Mouse (Mus musculus): ENCODE measurements around the gene Ucp3. TPM values are rescaled to one million over a fixed set of nuclear protein-coding genes. Genes with fewer than 3 reads are reported as not detected.

Gene Ucp3
- 100 to 1,000 TPM; 141 to 174 TPM for total RNA-seq (2021)
- long read RNA-seq, experiment 1, transcript Ucp3-201 (7 exons, 2,448 nt), result major isoform, 89 of 132 reads
- long read RNA-seq, experiment 1, transcript Ucp3-204 (6 exons, 1,615 nt), result minor isoform, 5 of 132 reads
- long read RNA-seq, experiment 1, partial matches to known transcripts, result 12 of 132 reads
- long read RNA-seq, experiment 1, other reads (novel, unspliced or antisense), result 24 of 132 reads
- long read RNA-seq, experiment 2, transcript Ucp3-201 (7 exons, 2,448 nt), result major isoform, 92 of 113 reads
- long read RNA-seq, experiment 2, partial matches to known transcripts, result 4 of 113 reads
- long read RNA-seq, experiment 2, other reads (novel, unspliced or antisense), result 16 of 113 reads

DNA sequence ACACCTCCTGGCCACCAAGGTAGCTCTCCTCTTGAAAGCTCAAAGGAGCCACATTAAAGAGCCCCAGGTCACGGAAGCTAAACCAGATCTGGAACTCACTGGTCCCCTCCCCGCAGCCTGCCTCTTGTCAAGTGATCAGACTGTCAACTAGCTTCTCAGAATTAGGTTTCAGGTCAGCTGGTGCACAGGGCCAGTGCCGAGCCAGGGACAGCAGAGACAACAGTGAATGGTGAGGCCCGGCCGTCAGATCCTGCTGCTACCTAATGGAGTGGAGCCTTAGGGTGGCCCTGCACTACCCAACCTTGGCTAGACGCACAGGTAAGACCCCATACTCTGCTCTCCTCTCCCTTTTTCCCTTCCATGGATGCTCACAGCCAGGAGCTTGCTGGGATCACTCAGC is at the start of gene Ucp3:
Ucp3 (plus strand) TSS at position 214 of the 400 bp plus-strand sequence.
- TF ChIP-seq CTCF (IDR thresholded peaks at IDR 0.05), result no peak
- Histone ChIP-seq H3K4me3 (peak within 1 kb of the TSS; percentile 79), H3K27ac (peak within 1 kb of the TSS; percentile 97)
- intact Hi-C loops (cut with DNase I), result no loop called here
- peak; percentile 84 for DNase-seq

DNA sequence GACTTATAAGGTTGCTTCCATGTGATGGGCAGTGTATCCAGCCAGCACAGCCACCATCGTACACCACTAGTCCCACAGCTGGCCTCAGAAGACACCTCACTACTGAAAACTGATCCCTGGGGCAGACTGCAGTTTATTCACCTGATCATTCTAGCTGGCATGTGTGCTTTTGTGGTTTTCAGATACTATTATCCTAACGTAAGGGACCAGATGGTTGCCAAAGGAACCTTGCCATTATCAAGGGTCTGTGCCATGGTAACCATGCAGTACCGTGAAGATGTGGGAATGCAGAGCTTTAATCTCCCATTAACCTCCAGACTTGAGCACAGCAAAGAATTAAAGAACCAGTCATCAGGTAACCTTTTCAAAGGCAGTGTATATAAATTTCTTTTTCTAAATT is 47.0 kb upstream of the Ucp3 start:
- DNase-seq, result no peak
- intact Hi-C loops (cut with DNase I), result no loop called here
- no peak overlapping the region for H3K4me3 ChIP-seq
- H3K27ac ChIP-seq, result no peak overlapping the region
- no peak for TF ChIP-seq CTCF (IDR thresholded peaks at IDR 0.05)

DNA sequence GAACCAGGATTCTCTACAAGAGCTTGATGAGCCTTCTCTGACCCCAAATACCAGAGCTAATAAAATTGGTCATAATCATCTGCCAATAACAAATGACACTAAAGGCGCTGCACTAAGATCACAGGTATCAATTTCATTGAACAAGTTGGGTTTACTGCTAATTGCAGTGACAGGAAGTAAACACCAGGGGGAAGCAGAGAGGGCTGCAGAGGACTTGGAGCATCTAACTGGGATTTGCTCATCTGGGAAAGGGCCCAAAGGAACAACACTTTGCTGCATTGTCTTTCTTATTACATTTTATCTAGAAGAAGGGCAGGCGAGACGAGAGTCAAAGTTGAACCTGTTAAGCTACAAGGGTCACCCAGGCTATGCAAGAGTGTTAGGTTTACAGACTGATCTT is 43.7 kb upstream of the Ucp3 start:
- intact Hi-C loops (cut with DNase I), result no loop called here
- TF ChIP-seq CTCF (IDR thresholded peaks at IDR 0.05), result no peak; the same call in 1 of the 2 replicates
- Histone ChIP-seq H3K4me3 (no peak overlapping the region), H3K27ac (peak overlapping the region; percentile 24; the same call in 1 of the 2 replicates)
- peak; percentile 73 for DNase-seq

DNA sequence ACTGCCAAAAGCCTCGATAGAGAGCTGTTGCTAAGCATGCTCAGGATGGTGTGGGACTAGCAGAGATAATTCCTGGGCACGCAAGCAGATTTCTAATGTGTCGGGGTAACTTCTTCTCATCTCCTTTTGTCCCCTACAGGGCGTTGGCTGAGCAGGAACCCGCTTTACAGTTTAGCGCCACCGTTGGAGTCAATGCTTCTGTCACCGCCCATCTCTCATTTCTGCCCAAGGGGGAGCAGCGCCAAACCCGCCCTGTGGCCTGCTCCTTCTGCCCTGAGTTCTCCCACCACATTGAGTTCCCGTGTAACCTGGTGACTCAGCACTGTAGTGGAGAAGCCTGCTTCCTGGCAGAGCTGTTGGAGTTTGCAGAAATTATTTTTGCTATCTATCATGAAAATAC is 42.9 kb upstream of the Ucp3 start:
- H3K27ac ChIP-seq, result peak overlapping the region; percentile 63
- TF ChIP-seq CTCF (IDR thresholded peaks at IDR 0.05), result no peak
- DNase-seq, result peak; percentile 40
- H3K4me3 ChIP-seq, result no peak overlapping the region
- intact Hi-C loops (cut with DNase I), result loop anchor here (5.0 kb wide), 1 partner anchor 37 kb away; no protein-coding TSS in a partner anchor

DNA sequence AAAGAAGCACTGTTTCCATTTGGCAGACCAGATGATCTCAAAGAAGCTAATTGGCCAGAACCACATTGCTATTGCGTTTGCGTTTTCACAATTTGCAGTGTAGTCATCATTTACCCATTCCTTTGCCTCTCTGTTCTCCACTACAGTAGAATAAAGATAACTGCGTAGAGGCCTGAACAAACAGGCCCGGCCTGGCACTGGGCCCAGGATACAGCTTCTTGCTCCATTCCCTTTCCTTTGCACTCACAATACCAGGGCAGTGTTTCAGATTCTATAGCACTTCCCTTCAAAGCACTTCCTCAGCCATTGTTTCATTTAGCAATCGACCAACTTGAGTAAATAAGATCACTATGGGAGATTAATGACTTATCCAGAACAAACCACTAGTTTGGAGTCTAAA is 41.7 kb upstream of the Ucp3 start:
- TF ChIP-seq CTCF (IDR thresholded peaks at IDR 0.05), result no peak
- Histone ChIP-seq H3K4me3 (no peak overlapping the region), H3K27ac (peak overlapping the region; percentile 63)
- peak; percentile 63 for DNase-seq
- intact Hi-C loops (cut with DNase I), result loop anchor here (5.0 kb wide), 1 partner anchor 36 kb away; no protein-coding TSS in a partner anchor

DNA sequence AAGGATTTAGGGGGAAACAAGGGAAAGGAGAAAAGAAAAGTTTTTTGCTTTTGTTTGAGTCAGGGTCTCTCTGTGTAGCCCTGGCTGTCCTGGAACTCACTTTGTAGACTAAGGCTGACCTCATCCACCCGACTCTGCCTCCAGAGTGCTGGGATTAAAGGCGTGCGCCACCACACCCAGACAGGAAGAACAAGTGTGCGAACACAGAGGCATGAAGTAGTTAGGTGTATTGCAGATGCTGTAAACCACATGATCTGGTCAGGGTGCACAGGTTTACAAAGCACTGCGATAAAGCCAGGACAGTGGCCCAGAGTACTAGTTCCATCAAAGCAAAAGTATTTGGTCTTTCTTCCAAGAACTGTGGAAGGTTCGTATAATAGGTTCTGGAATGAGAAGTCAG is 39.5 kb upstream of the Ucp3 start:
- intact Hi-C loops (cut with DNase I), result loop anchor here (5.0 kb wide), 1 partner anchor 34 kb away; no protein-coding TSS in a partner anchor
- no peak for DNase-seq
- H3K27ac ChIP-seq, result no peak overlapping the region
- no peak for TF ChIP-seq CTCF (IDR thresholded peaks at IDR 0.05)
- no peak overlapping the region for H3K4me3 ChIP-seq

DNA sequence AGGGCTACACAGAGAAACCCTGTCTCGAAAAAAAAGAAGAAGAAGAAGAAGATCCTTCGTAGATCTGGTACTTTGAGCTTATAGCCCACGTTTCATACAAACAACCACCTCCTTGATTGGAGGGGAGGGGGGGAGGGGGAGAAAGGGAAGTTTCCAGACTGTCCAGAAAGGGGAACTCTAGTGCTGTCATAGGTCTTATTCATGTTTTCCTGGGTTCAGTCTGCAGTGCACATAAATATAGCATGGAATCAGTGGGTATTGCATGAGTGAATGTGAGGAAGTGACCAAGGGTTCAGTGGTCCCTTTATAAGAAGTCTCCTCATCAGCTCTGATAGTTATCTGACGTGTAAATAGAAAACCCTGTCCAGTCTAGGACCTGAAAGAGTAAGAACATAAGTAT is 29.1 kb upstream of the Ucp3 start:
- no peak overlapping the region for H3K27ac ChIP-seq
- intact Hi-C loops (cut with DNase I), result no loop called here
- DNase-seq, result no peak
- H3K4me3 ChIP-seq, result no peak overlapping the region
- no peak for TF ChIP-seq CTCF (IDR thresholded peaks at IDR 0.05)

DNA sequence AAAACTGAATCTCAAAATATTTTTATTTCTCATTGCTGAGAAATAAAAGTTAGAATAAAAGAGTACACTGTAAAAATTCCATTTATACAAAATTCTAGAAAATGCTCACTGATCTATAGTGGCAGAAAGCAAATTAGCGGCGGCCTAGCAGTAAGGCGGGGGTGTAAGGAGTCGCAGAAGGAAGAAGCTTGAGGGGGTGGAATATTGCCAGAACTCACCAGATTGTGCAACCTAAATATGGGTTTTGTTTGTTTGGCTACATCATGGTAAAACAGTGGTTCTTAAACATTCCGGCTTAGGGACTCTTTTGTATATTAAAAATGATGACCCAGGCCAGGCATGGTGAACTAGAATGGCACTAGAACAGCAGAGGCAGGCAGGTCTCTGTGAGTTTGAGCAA is 26.5 kb upstream of the Ucp3 start:
- intact Hi-C loops (cut with DNase I), result no loop called here

DNA sequence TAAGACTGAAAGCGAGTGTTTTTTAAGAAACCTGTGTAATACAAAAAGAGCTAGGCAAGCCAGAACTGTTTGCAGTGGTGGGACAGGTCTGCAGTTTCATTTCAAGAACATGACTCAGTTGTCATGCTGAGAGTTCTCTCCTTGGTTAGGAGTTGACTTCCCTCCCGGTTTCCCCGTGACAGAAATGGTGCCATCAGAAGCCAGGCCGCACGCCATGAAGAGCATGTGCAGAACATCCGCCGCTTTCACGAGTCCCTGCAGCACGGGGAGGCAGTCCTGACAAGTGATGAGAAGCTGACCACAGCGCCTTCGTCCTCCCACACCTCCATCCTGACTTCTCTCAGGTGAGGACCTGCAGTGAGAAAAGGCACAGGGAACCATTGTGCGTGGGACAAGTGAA is 24.3 kb upstream of the Ucp3 start:
- Histone ChIP-seq H3K27ac (no peak overlapping the region), H3K4me3 (no peak overlapping the region)
- TF ChIP-seq CTCF (IDR thresholded peaks at IDR 0.05), result no peak
- no peak for DNase-seq
- intact Hi-C loops (cut with DNase I), result no loop called here

More for the DNA sequence above, 26.5 kb upstream of the Ucp3 start:
- TF ChIP-seq CTCF (IDR thresholded peaks at IDR 0.05), result no peak
- Histone ChIP-seq H3K27ac (no peak overlapping the region), H3K4me3 (no peak overlapping the region)
- DNase-seq, result no peak

DNA sequence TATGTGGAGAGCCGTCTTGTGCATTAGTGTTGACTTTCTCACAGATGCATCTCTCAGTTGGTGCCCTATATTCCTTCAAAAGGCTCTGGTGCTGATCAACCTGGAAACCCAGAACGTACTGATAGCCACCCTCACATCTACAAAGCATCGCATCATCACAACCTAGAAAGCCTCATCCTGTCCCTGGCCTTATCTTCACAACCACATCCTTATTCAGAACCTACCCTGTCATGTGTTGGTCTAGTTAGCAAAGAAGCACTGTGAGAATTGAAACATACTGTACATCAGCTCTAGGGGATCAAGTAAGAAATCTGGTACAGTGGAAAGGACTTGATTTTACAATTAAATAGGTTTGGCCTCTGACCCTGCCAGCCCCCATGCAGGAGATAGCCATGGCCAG is 23.8 kb upstream of the Ucp3 start:
- no peak for TF ChIP-seq CTCF (IDR thresholded peaks at IDR 0.05)
- no peak overlapping the region for H3K27ac ChIP-seq
- no peak for DNase-seq
- intact Hi-C loops (cut with DNase I), result no loop called here
- H3K4me3 ChIP-seq, result no peak overlapping the region

DNA sequence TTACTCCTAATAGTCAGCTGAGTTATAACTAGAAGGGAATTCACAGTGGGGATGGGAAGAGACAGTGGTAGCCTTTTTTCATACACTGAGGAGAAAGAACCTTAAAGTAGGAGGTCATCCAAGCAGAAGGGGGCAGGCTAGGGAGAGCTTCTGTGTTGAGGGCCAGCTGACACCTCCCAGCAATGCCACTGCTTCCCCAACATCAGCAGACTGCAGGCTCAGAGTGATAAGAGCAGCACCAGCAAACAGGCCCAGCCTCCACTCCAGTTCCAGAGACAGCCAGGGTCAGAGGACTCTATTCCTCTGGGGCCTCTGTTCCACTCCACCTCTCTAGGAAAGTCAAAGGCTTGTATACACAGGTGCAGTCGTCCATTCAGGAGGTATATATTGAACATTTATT is 14.6 kb upstream of the Ucp3 start:
- Histone ChIP-seq H3K27ac (no peak overlapping the region), H3K4me3 (no peak overlapping the region)
- no peak for DNase-seq
- no peak for TF ChIP-seq CTCF (IDR thresholded peaks at IDR 0.05)
- intact Hi-C loops (cut with DNase I), result no loop called here

DNA sequence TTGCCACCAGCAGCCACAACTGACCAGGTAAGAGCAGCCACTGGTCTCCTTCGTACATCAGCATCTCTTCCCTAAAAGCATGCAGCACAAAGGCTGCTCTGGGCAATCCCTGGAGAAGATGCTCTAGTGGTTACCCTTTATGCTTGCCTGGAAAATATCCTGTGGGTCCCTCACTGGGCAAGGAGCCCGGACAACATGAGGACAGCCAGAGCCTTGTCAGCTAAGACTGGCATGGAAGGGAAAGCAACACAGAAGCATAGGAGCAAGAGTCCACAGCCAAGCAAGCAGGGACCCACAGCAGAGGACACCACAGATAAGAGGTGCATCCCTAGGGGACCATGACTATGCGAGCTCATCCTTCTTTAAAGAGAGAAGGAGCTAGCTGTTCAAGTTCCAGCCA is 12.9 kb upstream of the Ucp3 start:
- intact Hi-C loops (cut with DNase I), result no loop called here
- H3K27ac ChIP-seq, result peak overlapping the region; percentile 87; the same call in 1 of the 2 replicates
- DNase-seq, result no peak
- TF ChIP-seq CTCF (IDR thresholded peaks at IDR 0.05), result no peak
- no peak overlapping the region for H3K4me3 ChIP-seq

DNA sequence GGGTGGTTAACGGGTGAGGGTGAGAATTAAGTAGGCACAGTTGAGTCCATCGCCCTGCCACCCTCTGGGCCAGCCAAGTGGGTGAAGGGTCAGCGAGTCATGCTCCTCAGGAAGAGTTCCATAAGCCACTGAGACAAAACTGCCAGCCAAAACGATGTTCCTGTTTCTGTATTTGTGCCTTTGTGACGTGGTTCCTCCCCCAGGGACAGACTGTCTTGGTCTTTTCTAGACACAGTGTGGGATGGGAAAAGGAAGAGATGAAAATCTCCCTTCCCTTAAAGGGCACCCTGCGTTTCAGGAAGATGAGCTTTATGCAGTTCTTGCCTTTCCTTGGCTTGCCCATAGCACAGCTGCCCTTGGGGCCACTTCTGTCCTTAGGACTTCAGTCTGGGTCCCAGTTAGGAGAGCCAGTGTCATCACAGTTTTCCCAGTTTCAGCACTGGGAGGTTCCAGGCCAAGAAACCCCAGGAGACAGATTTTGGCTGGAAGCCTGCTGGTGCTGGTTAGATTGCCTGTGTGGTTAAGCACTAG is 11.1 kb upstream of the Ucp3 start:
- DNase-seq, result peak; percentile 80
- Histone ChIP-seq H3K4me3 (peak overlapping the region; percentile 5; the same call in 1 of the 2 replicates), H3K27ac (peak overlapping the region; percentile 87)
- intact Hi-C loops (cut with DNase I), result no loop called here
- TF ChIP-seq CTCF (IDR thresholded peaks at IDR 0.05), result no peak

DNA sequence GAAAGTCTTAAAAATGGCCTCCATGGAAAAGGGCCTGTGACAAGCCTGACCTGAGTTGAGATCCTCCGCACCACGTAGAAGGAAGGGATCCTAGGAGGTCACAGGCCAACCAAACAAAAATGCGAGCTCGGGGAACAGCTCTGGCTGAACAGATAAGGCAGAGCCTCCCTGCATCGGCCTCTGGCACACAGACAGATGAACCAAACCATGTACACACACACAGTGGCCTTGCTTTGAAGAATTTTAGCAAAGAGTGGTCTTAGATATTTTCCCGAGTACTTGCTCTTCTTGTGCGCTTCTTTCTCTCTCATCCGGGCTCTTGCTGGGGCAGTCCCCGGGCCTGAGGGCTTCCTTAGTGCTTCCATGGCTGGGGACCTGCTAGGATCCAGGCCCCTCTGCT is 9.6 kb upstream of the Ucp3 start:
- no peak for TF ChIP-seq CTCF (IDR thresholded peaks at IDR 0.05)
- H3K4me3 ChIP-seq, result no peak overlapping the region
- intact Hi-C loops (cut with DNase I), result no loop called here
- no peak for DNase-seq
- H3K27ac ChIP-seq, result peak overlapping the region; percentile 52
